Mouse (Mus musculus) retina, embryonic 14.5 days (tissue): ENCODE measurements at regions not wholly inside any gene's neighbourhood (a gene's known extent, or its start where the extent isn't known, plus 50 kb on each side); places are given as distances from the start of the nearest gene placed in this dataset.

Source experiments
- DNase-seq: peaks from one replicate; pipeline ENCODE4 v3.0.0-alpha.2; 2015; ENCODE audit warnings: low spot score

DNA sequence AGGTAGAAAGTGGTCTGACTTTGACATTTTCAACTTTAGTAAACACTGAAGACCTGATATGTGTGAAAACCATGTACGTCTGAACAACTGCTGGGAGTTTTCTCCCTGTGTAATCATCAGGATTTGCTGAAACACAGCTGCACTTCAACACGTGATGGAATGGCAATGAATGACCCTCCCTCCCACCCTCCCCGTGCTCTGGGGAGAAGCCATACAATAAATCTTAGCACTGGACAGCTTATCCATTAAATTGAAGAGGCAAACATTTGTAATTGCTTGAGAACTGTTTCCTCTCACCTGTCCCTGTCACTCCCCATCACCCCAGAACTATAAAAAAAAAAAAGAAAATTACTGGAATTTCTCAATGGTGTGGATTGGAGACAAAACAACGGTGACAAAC, 159.1 kb downstream of the Calcrl start:
- no peak for DNase-seq

DNA sequence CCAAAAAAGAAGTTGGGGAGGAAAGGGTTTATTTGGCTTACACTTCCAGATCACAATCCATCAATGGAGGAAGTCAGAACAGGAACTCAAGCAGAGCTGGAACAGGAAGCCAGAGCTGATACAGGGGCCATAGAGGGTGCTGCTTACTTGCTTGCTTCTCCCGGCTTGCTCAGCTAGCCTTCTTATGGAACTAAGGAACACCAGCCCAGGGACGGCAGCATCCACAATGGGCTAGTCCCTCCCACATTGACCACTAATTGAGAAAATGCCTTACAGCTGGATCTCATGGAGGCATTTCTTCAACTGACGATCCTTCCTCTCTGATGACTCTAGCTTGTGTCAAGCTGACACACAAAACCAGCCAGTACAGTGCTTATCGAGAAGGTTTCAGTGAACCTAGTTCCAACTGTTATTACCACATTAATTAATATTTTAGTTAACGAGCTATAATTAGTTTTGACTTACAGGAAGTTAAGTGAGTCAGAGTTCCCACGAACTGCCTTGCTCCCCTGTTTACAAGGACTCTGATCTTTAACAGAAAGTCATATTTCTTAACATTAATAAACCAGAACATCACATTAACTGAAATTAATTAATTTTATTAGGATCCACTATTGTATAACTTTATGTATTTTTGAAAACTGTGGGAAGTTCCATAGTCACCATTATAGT, 158.2 kb downstream of the Calcrl start:
- peak; percentile 43 for DNase-seq

DNA sequence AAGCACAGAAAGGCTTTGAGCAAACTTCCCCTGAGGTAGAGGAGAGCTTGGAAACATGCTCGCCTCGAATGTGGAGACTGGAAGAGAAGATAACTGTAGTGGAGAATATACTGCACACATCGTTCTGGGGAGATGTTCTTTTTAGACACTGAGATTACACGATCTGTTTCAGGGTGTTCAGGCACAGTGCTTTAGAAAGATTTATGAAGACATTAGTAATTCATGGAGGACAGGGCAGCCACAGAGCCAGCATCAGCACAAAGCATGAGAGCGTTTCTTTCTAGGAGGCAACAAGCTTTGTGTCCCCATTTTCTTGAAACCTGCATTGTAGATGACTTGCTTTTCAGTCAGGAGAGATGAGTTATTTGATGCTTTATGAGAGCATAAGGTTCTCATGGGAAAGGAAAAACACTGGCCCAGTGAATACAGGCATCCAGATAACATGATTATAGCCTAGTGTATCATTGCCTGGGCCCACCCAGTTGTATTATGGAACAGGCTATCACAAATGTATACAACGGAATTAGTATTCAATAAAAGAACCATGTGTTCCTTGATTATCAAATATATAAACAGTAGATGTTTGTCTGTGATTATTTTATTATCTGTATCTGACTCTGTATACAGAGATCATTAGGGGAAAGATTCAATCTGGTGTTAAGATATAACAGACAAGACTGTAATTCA, 151.0 kb downstream of the Calcrl start:
- DNase-seq = no peak

DNA sequence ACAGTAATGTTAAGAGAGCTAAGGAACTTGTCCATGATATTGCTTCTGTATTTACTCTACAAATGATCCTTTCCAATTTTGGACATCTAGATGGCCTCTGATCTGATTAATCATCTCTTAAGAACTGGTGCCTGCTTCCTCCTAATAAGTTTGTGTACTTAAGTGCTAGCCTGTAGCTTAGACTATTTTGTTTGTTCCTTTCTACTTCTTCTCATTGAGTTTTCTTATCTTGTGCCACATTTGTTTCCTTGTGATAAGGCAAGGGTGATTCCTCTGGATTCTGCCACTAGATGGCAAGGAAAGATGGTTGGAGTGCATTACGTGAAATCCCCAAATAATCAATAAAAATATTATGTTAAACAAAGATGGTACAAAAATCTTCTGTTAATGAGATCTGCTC, 148.0 kb downstream of the Calcrl start:
- no peak for DNase-seq
